Mouse (Mus musculus) heart, adult 2 months (tissue): Measurements from ENCODE around the gene Lrsam1.

ENCODE experiments used
- CTCF ChIP-seq: fragments of 200-600 bp; IDR thresholded peaks from 2 replicates; pipeline ENCODE4 v1.8.1; 2022; ENCODE audit warnings: antibody characterized with exemption, mild to moderate bottlenecking, moderate library complexity
- EP300 ChIP-seq: fragments of 200-500 bp; IDR thresholded peaks from 2 replicates; pipeline ENCODE4 v1.6.1; 2011; ENCODE audit warnings: low read depth, low read length, control low read depth; ENCODE audit not compliant: insufficient read depth
- POLR2A ChIP-seq: fragments of 200-500 bp; IDR thresholded peaks from 2 replicates; pipeline ENCODE4 v1.6.1; 2011; ENCODE audit warnings: mild to moderate bottlenecking, low read depth, low read length, control low read depth; ENCODE audit not compliant: insufficient read depth

DNA sequence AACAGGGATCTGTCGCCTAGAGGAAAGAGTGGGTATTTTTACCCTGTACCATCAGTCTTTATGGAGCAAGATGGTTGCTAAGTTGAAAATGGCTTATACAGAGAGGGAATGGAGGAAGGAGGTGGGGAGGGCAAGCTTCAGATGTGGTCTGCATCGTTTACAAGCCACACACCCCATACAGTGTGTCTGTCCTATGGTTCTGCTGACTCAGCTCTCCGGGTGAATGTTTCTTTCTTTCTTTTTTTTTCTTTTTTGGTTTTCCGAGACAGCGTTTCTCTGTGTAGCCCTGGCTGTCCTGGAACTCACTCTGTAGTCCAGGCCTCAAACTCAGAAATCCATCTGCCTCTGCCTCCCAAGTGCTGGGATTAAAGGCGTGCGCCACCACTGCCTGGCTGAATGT, 40.2 kb downstream of the Lrsam1 start:
- TF ChIP-seq CTCF: no peak
- no peak for TF ChIP-seq EP300
- no peak for TF ChIP-seq POLR2A
